Mouse (Mus musculus): ENCODE measurements around the gene Ctsk. TPM values are rescaled to one million over a fixed set of nuclear protein-coding genes. Genes with fewer than 3 reads are reported as not detected.
"Not testable (repeated sequence)": the region's sequence is repeated elsewhere in the genome, so short reads cannot be mapped to it uniquely, and the experiment has no call there.

Gene Ctsk
- total RNA-seq, 1 experiment from 2014 or later, result 4.5 TPM

DNA sequence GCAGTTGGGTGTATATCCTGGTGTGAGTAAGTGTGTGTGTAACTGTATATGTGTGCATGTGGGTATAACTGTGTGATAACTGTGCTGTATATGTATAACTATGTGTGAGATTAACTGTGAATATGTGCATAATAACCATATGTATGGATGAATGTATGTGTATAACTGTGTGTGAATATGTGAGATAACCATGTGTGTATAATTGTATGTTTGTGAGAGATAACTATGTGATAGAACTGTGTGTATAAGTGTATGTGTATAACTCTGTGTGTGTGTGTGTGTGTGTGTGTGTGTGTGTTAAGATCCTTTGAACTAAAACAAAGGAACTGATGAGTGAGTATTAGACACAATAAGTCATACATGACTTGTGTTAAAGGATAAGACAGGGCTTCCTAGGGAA is 27.1 kb downstream of the Ctsk start:
- no peak for DNase-seq

DNA sequence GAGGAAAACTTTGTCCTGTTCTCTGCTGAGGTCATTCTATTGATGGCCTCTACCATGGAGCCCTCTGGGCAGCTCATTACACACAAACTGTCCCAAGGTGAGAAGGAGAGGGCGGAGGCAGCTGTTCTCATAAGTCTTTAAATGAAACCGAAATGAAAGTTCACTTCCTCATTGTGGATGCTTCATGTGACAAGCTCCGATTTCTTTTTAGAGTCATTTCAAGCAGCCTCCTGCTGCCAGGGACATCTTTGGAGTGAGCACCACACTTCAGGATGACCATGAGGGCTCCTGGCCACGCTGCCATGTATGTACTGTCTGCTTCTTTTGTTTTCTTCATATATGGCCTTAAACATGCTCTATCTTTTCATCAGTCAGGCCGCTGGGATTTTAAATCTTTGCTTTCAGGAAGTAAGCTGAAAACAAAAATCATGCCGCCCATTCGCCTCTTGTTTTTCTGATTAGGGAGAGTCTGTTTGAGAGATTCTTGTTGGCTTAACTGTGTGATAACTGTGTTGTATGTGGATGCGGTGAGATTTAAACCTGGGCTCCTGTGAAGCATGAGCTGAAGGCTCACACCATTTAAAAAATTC is 27.7 kb downstream of the Ctsk start, which contains the start of gene Ctss:
Ctss (plus strand) TSS at position 165 of the 590 bp plus-strand sequence.
- no peak for DNase-seq

DNA sequence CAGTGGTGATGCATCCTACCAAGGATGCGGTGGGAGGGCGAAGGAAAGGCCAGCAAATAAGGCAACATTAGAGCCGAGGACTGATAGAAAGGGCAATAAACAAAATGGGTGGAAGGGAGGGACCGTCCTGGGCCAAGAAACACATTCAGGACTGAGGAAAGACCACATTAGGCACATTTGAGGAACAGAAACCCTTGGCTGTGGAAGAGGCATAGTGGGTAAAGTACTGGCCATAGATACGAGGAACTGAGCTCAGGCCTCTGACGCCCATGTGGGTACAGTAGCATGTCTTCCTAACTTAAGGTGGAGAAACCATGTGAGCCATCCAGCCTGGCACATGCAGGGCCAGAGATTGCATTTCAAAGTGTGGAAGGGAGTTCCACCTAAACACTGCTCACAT is 30.8 kb downstream of the Ctsk start:
- DNase-seq, result no peak

DNA sequence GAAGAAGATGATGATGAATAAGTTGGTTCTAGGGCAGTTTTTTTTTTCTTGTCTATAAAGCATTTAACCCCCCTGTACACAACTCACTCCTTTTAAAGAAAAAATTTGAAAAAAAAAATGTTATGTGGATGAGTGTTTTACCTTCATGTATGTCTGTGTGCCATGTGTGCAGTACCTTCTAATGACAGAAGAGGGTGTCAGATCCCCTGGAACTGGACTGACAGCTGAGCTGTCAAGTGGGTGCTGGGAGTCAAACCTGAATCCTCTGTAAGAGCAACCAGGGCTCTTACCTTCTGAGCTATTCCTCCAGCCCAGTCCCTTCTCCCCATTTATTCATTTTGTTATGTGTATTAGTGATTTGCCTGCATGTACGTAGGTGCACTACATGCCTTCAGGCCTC is 32.0 kb downstream of the Ctsk start:
- DNase-seq, result no peak

DNA sequence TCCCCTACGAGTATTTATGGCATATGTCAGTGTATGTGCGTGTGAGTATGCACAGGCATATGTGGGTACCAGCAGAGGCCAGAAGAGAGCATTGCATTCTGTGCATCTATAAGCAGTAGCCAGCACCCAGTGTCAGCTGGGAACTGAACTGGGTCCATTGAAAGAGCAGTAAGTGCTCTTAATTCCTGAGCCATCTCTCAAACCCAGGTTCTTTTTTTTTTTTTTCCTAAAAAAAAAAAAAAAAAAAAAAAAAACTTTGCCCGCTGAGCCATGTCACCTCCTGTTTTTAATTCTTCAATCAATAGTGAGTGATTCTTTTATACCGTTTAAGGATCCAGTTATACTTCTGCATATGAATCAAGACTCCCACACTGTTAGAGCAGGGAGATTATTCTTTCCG is 34.3 kb downstream of the Ctsk start:
- no peak for DNase-seq

DNA sequence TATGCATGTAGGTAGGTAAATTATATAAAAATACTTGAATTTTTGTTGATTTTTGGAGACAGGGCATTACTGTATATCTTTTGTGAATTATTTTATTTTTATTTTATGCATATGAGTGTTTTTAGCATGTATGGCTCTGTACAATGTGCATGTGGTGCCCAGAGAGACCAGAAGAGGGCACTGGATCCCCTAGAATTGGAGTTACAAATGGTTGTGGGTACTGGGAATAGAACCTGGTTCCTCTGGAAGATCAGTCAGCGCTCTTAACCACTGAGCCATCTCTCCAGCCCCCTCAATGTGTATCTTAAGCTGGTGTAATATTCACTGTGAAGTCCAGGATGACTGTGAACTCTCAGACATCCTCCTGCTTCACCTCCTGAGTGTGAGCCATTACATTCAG is 35.9 kb downstream of the Ctsk start:
- DNase-seq, result no peak

DNA sequence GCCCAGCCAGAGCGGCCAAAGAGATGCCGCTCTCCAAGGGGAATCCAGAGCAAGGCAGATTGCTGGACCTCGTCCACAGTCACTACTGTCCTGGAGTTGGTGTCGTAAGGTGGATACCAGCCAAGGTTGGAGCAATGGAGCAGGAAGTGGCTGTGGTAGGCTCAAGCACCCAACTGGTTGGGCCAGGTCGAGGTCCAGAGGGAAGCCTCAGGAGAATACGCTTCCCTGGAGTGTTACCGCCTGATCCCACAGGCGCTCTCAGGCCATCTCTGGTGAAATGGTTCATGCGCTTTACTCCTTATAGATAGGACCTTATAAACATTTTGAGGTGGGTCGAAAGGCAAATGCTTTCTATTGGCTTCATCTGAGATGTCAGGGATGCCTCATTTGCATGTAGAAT is 39.9 kb downstream of the Ctsk start:
- no peak for DNase-seq

DNA sequence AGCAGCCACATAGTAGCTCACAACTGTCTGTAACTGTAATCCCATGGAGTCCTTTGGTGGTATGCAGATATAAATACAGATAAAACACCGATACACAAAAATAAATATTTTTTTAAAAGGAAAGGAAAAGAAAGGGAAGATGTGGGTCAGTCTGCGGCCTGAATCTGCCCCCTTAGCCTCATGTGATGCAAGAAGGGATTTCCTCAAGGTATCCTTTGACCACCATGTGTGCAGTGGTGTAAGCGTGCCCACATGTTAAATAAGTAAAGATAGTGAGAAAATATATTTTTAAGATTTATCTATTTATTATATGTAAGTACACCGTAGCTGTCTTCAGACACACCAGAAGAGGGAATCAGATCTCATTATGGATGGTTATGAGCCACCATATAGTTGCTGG is 40.8 kb downstream of the Ctsk start:
- DNase-seq, result no peak

DNA sequence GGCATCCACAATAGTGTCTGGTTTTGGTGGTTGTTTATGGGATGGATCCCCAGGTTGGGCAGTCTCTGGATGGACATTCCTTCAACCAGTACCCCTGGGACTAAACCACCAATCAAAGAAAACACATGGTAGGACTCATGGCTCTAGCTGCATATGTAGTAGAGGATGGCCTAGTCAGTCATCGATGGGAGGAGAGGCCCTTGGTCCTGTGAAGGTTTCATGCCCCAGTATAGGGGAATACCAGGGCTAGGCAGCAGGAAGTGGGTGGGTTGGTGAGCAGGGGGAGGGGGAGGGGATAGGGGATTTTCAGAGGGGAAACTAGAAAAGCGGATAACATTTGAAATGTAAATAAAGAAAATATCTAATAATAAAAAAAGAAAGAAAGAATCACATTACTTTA is 42.1 kb downstream of the Ctsk start:
- not testable (repeated sequence) for DNase-seq

DNA sequence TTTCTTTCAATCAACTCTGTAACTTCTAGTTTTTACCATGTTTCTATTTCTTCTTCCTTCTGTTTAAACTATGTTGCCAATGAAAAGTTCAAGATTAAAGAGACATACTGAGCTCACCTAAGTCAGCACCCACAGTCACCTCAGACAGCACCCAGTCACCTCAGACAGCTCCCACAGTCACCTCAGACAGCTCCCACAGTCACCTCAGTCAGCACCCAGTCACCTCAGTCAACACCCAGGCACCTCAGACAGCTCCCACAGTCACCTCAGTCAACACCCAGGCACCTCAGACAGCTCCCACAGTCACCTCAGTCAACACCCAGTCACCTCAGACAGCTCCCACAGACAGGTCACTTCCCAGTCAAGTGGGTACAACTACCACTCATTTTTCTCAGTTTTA is 43.1 kb downstream of the Ctsk start:
- DNase-seq, result no peak

DNA sequence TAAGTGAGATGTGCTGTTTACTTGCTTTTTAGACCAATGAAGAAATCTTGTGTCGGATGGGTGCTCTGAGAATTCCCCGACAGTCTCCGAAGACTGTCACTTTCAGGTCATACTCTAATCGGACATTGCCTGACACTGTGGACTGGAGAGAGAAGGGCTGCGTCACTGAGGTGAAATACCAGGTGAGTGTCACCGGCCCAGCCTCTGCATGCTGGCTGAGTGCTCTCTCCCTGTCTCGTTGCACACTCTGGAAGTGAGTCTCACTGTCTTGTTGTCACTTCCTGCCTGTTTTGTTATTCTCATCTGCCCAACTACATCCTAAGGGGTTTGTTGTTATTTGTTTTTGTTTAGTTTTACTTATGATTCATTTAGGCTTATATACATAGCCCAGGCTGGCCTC is 43.9 kb downstream of the Ctsk start:
- no peak for DNase-seq

DNA sequence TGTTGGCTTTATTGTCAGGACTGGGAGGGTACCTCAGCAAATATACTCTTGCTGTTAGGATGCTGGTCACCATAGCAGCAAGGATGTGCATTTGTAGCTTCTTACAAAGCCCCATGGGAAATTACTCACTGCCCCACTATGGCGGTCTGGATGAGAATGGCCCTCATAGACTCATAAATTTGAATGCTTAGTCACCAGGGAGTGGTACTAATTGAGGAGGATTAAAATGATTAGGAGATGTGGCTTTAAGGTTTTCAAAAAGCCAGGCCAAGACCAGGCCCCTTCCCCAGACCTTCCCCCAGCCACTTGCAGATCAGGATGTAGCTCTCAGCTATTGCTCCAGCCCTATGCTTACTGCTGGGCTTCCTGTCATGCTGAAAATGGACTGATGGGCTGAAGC is 51.1 kb downstream of the Ctsk start:
- DNase-seq, result no peak

DNA sequence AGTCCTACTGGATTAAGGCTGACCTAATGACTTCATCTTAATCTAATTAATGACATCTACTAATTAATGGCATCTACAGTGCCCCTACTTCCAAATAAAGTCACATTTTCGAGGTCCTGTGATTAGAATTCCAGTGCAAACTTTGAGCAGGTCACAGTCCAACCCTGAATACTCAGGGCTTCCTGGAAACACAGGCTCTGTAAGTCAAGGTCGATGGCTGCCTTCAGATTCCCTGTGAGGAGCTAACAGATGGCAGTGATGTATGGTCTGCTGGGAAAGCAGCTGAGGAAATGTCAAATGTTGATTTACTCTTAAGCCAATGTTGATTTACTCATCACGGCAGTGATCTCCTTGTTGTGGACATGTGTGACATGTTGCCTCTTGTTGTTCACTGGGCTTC is 54.9 kb downstream of the Ctsk start:
- no peak for DNase-seq

Other genes with a start within 250 kb of the Ctsk start
- gene Bnipl, start 248.1 kb upstream of the Ctsk start, total RNA-seq (2021), result 0.24 TPM in 1 of 2 replicates, not detected in the other
- 164 and 181 TPM in 2 replicates for gene Mindy1, start 217.9 kb upstream of the Ctsk start, total RNA-seq (2021)
- gene Prune1, start 217.2 kb upstream of the Ctsk start, total RNA-seq (2021), result 27.9 and 38.2 TPM in 2 replicates
- 1.2 and 1.3 TPM in 2 replicates for gene Anxa9, start 192.1 kb upstream of the Ctsk start, total RNA-seq (2021)
- 253 and 254 TPM in 2 replicates for gene Cers2, start 184.5 kb upstream of the Ctsk start, total RNA-seq (2021)
- gene Setdb1, start 142.1 kb upstream of the Ctsk start, total RNA-seq (2021), result 33.8 and 35.0 TPM in 2 replicates
- gene 4930558C23Rik, start 96.4 kb upstream of the Ctsk start, total RNA-seq (2021), result not detected in 2 replicates
- 68.2 and 87.6 TPM in 2 replicates for gene Arnt, start 64.9 kb upstream of the Ctsk start, total RNA-seq (2021)
- 14.1 and 20.2 TPM in 2 replicates for gene Ctss, start 27.5 kb downstream of the Ctsk start, total RNA-seq (2021)
- not detected in 2 replicates for gene Hormad1, start 60.4 kb downstream of the Ctsk start, total RNA-seq (2021)
- gene Golph3l, start 89.7 kb downstream of the Ctsk start, total RNA-seq (2021), result 38.2 and 49.1 TPM in 2 replicates
- gene Ensa, start 125.7 kb downstream of the Ctsk start, total RNA-seq (2021), result 86.4 and 93.1 TPM in 2 replicates
- 165 and 167 TPM in 2 replicates for gene Mcl1, start 159.5 kb downstream of the Ctsk start, total RNA-seq (2021)
- gene Adamtsl4, start 188.7 kb downstream of the Ctsk start, total RNA-seq (2021), result 5.6 and 6.1 TPM in 2 replicates
- 306 and 318 TPM in 2 replicates for gene Ecm1, start 240.3 kb downstream of the Ctsk start, total RNA-seq (2021)

All from adrenal gland, postnatal 25 days (tissue).